Mouse (Mus musculus) stomach, postnatal 0 days (tissue): ENCODE results near the gene Prss46. TPM values are rescaled to one million over a fixed set of nuclear protein-coding genes. Genes with fewer than 3 reads are reported as not detected.

Experiments used
- ATAC-seq: fragments of 200-750 bp; cut with Nextera tagmentation; 2 replicates; pipeline ENCODE4 v1.8.0; 2017; ENCODE audit not compliant: low FRiP score, low TSS enrichment
- DNase-seq: peaks from one replicate; pipeline ENCODE4 v3.0.0-alpha.2; 2016; ENCODE audit warnings: low spot score
- H3K27ac ChIP-seq: fragments of 300-500 bp; sonication (generic); replicated peaks from 2 replicates; pipeline ENCODE4 v1.5.1; 2014; ENCODE audit warnings: mild to moderate bottlenecking, control low read depth
- H3K27me3 ChIP-seq: fragments of 300-500 bp; sonication (generic); 2 replicates; pipeline ENCODE4 v1.6.1; 2014; ENCODE audit warnings: low read length; ENCODE audit not compliant: control insufficient read depth, insufficient read depth
- H3K36me3 ChIP-seq: fragments of 300-500 bp; sonication (generic); 2 replicates; pipeline ENCODE4 v1.6.1; 2014; ENCODE audit warnings: low read length, mixed read lengths; ENCODE audit not compliant: control insufficient read depth, insufficient read depth
- H3K4me1 ChIP-seq: fragments of 300-500 bp; sonication (generic); replicated peaks from 2 replicates; pipeline ENCODE4 v1.6.1; 2014; ENCODE audit warnings: antibody characterized with exemption; ENCODE audit not compliant: control insufficient read depth, insufficient read depth
- H3K4me2 ChIP-seq: fragments of 300-500 bp; sonication (generic); replicated peaks from 2 replicates; pipeline ENCODE4 v1.6.1; 2014; ENCODE audit warnings: low read depth, mild to moderate bottlenecking, control low read depth, moderate library complexity
- H3K4me3 ChIP-seq: fragments of 300-500 bp; sonication (generic); 2 replicates; pipeline ENCODE4 v1.5.1; 2014; ENCODE audit warnings: low read depth, low read length, control low read depth
- H3K9ac ChIP-seq: fragments of 300-500 bp; sonication (generic); 2 replicates; pipeline ENCODE4 v1.6.1; 2014; ENCODE audit warnings: mild to moderate bottlenecking, low read length, control low read depth, mixed read lengths
- H3K9me3 ChIP-seq: fragments of 300-500 bp; sonication (generic); 2 replicates; pipeline ENCODE4 v1.6.1; 2016; ENCODE audit warnings: low read length; ENCODE audit not compliant: control insufficient read depth
- CTCF ChIP-seq: IDR thresholded peaks from 2 replicates; pipeline ENCODE4 v1.5.1; 2016; ENCODE audit warnings: antibody characterized with exemption, low read depth, mild to moderate bottlenecking, moderate library complexity
- EP300 ChIP-seq: optimal IDR thresholded peaks from 2 replicates; pipeline ENCODE3; 2016; ENCODE audit warnings: antibody characterized with exemption
- WGBS: fragments of 180-500 bp; shearing (Covaris S2); extraction: QIAGEN DNeasy Blood & Tissue Kit; methylation state at CpG from one replicate; pipeline ENCODE4 v1.1.7; 2014; 5-methylcytosine and 5-hydroxymethylcytosine counted together
- polyA plus RNA-seq: library from polyadenylated mRNA; unstranded; fragments of >200 nt; fragmentation: Nextera tagmentation; extraction: Ambion mirVana; gene quantifications from 2 replicates; pipeline ENCODE4 v1.2.1, GENCODE M21; 2015

Prss46 gene
- polyA plus RNA-seq, 1 experiment from 2014 or later, result not detected

- H3K9ac ChIP-seq, result no peak overlapping the region
- 91% methylated on average over 14 of the region's 14 CpGs for WGBS
These were observed 44.6 kb downstream of the Prss46 start for GRCm38 (mm10) chr9:110888935-110889334.

DNA sequence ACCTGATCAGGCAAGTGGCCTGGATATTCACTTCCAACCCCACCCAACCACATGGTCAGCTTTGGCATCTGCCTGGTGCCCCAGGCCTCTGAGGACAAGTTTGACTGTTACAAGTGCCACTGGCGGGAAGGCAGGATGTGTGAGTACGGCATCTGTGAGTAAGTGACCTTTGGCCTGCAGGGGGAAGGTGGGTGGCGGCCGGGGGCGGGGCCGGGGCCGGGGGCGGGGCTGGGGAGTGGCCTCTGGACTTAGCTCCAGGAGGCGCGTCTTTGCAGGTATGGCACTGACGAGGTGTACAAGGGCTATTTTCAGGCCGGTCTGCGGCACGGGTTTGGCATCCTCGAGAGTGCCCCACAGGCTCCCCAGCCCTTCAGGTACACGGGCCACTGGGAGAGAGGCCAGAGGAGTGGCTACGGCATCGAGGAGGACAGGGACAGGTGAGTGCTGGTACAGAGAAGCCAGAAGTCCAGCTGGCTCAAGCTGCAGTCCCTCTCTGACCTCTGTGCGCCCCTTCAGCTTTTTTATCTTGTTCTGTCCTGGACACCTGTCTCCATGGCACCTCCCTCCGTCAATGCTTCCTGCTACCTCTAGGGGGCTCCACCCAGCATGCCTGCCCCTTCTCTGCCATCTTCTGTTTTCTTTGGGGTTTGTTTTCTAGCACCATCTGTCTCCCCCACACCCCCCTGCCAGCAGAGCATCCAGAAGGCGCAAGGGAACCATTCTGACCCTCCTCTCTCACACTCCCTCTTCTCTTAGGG, 45.9 kb downstream of the Prss46 start:
- 26% methylated on average over 19 of the region's 21 CpGs for WGBS
- Histone ChIP-seq H3K4me3 (no peak overlapping the region), H3K4me2 (no peak overlapping the region), H3K9ac (no peak overlapping the region), H3K36me3 (0 out of 2 replicates have a peak, but pooled peaks cover 2% of the 10 kb centered on the region), H3K4me1 (no peaks in the 10 kb centered on the region), H3K9me3 (no peaks in the 10 kb centered on the region), H3K27me3 (no peaks in the 10 kb centered on the region), H3K27ac (no peak overlapping the region)
- peak; percentile 86 for DNase-seq
- ATAC-seq, result peak; percentile 73
- TF ChIP-seq CTCF (peak; percentile 55), EP300 (no peak)

More at GRCm38 (mm10) chr9:110888935-110889334, 44.6 kb downstream of the Prss46 start:
- Histone ChIP-seq H3K27ac (no peak overlapping the region), H3K9me3 (no peaks in the 10 kb centered on the region), H3K4me1 (no peaks in the 10 kb centered on the region), H3K4me2 (no peak overlapping the region), H3K4me3 (no peak overlapping the region), H3K36me3 (peaks cover 2% of the 10 kb centered on the region; the same call in 1 of the 2 replicates), H3K27me3 (no peaks in the 10 kb centered on the region)
- TF ChIP-seq CTCF (no peak), EP300 (no peak)
- ATAC-seq, result no peak
- DNase-seq, result no peak

DNA sequence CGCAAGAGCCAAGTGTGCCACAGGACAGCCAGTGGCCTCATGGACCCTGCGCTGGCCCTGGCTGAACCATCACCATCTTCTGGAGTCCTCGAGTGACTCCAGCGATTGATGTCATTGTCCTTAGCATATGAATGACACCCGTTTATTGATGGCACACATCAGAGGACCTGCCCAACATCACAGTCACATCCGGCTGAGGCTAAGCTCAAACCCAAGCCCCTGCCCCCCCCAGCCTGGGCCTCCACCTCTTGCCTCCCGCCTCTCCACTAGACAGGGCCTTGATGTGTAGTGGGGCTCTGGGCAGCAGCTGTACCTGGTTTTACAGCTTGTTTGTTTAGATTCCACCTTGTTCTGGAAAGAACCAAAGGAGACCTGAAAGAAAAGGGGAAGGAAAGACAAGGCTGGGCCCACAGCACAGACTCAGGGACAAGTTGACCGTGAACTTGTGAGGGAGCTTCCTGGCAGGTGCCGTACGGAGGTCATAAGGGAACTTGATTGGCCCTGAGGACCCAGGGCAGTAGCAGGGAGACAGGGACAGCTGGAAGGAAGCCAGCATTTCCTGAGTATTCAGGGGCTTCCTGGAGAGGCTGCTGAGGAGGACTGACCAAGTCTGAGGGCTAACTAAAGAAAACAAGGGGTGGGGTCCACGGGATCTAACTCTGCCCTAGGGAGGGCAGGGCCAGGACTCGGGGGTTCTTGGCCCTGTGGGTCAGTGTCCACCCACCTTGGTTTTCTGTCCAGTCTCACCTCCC, 46.9 kb downstream of the Prss46 start:
- Histone ChIP-seq H3K9me3 (no peaks in the 10 kb centered on the region), H3K27ac (no peak overlapping the region), H3K27me3 (no peaks in the 10 kb centered on the region), H3K9ac (no peak overlapping the region), H3K4me2 (no peak overlapping the region), H3K4me3 (no peak overlapping the region), H3K4me1 (no peaks in the 10 kb centered on the region), H3K36me3 (0 out of 2 replicates have a peak, but pooled peaks cover 2% of the 10 kb centered on the region)
- DNase-seq (no peak), ATAC-seq (no peak)
- TF ChIP-seq EP300, result no peak
- TF ChIP-seq CTCF, result no peak
- WGBS, result 76% methylated on average over 12 of the region's 12 CpGs

- 86% methylated on average over 3 of the region's 3 CpGs for WGBS
- no peak for DNase-seq
- H3K27ac ChIP-seq, result no peak overlapping the region
These were observed 48.2 kb downstream of the Prss46 start for GRCm38 (mm10) chr9:110892552-110892951.

DNA sequence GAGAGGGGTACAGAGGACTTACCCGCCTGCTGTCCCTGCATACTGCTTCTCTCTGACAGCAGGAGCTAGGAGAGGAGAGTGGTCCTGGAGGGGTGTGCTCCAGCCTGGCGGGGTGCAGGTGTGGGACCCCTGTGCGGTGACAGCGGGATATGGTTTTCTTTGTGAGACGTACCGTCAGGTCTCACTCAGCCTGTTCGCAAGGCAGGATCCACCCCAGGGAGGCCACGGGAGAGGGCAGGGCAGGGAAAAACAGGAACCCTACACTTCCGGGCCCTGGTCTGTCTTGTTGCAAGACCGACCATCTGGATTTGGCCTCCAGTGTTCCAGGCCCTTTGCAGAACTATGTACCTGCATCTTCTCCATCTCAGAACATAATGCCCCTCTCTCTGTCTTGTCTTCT, 49.1 kb downstream of the Prss46 start:
- no peak for ATAC-seq
- H3K27ac ChIP-seq, result no peak overlapping the region
- 0 out of 2 replicates have a peak, but pooled peaks cover 2% of the 10 kb centered on the region for H3K36me3 ChIP-seq
- H3K27me3 ChIP-seq, result no peaks in the 10 kb centered on the region
- no peak overlapping the region for H3K4me2 ChIP-seq
- H3K4me3 ChIP-seq, result no peak overlapping the region
- no peak overlapping the region for H3K9ac ChIP-seq
- DNase-seq, result no peak
- TF ChIP-seq EP300 (no peak), CTCF (no peak)
- H3K9me3 ChIP-seq, result no peaks in the 10 kb centered on the region
- 69% methylated on average over 10 of the region's 10 CpGs for WGBS
- H3K4me1 ChIP-seq, result no peaks in the 10 kb centered on the region

More at GRCm38 (mm10) chr9:110892552-110892951, 48.2 kb downstream of the Prss46 start:
- Histone ChIP-seq H3K9me3 (no peaks in the 10 kb centered on the region), H3K36me3 (0 out of 2 replicates have a peak, but pooled peaks cover 2% of the 10 kb centered on the region), H3K4me1 (no peaks in the 10 kb centered on the region), H3K9ac (no peak overlapping the region), H3K4me2 (no peak overlapping the region), H3K27me3 (no peaks in the 10 kb centered on the region), H3K4me3 (no peak overlapping the region)
- no peak for ATAC-seq
- TF ChIP-seq EP300, result no peak
